Mouse (Mus musculus) T-cell, adult 2 months (primary cell): ENCODE results near the gene Nfia.

ENCODE experiments used
- DNase-seq: peaks from one replicate; pipeline ENCODE4 v3.0.0; 2022; ENCODE audit warnings: low spot score

Nfia gene

DNA sequence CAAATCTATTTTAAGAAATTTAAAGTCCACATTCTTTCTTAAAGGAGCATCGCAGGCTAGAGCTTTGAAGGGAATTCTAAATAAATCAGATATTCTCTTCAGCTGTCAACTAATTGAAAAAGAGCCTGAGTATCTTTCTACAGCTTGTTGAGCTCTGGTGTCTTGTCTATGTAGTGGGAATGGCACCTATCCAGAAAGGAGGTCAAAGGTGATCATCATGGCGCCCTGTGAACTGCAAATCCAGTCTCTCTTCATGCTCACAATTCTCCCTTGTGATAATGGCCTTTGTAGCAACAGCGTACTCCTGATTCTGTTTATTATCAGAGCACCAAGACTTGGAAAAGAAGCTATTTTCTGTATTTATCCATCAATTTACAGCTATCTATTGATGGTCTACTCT is 6.4 kb upstream of the Nfia start:
- DNase-seq = no peak

DNA sequence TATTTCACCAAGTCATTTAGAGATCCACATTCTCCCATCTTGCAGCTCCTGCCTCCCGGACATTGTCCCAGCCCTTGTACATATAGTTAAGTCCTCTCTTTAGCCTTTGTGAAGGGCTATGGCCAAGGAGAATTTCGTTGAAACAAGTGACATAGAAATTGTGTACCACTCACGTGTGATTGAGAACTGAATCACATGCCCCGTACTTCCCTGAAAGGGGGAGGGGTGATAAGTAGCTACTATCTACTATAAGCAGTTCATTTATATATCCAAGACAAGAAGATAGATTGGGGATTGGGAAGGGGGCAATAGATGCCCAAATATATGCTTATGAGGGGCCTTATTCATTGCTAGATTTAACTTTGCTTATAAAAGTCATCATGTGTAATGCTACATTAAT is 5.5 kb upstream of the Nfia start:
- no peak for DNase-seq

DNA sequence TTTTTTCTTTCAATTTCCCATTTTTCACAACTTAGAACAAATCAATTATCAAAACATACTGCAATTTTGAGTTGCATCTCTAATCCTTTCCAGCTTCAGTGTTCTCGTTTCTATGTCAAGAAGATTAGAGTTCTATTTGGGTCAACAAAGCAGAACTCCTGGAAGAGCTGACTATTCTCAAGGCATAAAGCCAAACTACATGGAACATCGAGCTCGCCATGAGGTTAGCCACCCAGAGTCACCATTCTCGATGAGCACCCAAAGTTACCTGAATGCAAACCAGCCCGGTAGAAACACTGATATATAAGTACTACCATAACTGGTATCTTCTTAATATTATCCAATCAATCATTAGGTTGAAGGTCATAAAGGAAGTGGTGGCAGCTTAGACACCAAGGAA is 5.0 kb upstream of the Nfia start:
- DNase-seq = no peak

DNA sequence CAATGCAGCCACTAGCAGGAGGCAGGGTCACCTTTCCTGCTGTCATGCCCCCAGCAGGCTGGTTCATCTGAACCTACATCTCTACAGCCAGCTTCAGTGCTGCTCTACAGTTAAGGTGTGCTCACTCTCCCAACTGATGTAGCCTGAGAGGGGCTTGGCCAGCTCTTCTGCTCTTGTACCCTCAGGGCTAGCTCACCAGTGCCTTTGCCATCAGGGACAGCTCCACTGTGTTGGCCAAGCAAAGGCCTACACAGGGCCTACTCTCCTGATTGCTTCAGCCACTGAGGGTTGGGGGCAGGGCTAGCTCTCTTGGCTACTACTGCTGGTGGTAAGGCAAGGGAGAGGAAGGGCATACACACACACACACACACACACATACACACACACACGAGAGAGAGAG is 2.7 kb upstream of the Nfia start:
- no peak for DNase-seq

DNA sequence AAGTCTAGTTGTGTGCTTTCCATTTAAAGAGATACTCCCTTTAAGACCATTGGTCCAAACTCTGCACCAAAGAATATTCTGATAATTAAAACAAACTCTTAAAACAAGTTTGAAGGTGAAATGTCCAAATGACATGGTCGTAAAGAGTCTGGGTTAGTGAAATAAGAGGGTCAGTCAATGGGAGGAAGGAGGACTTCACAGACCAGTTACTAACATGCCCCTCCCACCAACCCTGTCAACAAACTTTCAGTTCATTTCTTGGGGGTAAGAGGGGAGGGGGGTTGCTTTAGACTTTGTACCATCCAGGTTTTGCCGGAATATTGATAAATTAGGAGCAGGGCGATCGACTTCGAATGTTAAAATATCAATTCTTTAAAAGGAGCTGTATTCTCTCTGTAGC is 1.1 kb upstream of the Nfia start:
- DNase-seq = no peak

DNA sequence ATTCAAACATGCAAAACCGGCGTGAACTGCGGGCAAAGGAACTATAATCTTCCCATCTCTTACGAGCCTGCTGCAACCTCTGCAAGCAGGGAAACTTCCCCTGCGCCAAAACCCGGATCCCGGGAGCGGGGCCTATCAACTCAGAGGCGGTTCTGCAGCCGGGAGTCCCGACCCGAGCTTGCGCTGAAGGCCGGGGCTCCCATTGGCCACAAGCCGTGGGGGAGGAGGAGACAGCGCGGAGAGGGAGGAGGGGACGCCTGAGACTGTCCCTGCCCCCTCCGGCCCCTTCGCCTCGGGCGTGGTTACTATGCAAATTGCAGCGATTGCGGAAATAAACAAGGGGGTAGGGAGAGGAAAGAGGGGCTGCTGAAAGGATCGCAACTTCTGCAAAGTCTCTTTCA is 450 bp upstream of the Nfia start:
- peak; percentile 93 for DNase-seq

DNA sequence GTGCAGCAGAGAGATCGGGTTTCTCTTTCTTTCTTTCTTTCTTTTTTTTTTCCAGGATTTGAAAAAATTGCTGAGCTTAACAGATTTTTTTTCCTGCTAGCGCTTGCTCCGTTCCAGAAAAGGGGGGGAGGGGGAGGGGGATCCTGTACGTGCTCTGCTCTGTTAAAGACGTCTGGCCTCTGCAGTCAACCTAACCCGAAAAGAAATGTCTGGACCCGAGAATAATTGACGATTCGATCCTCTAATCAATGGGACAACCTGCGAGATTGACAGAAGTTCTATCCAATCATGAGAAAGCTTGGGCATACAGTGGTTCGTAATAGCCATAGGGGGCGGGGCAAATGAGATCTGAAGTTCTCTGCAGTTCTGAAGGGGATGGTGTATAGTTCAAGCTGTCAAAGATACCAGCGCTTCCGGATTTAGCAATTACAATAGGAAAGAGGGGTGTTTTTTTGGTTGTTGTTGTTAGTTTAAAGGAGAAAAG is 618 bp downstream of the Nfia start:
- peak; percentile 93 for DNase-seq

DNA sequence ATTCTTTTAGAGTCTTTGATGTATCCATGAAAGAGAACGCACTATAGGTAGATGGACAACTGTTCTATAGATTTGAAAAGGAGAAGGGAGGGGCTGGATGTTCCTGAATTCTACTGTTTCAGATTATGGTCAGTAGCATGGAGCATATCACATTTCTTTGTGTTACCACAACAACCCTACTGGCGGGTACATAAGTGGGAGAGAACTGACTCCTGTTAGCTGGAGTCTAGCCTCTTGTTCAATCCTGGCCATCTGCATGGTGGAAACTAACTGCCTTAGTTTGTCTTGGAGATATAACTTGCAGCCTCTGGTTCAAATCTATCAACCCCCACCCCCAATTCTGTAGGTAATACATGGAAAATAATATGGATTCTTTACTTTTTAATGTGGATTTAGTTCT is 1.3 kb downstream of the Nfia start:
- DNase-seq = no peak

DNA sequence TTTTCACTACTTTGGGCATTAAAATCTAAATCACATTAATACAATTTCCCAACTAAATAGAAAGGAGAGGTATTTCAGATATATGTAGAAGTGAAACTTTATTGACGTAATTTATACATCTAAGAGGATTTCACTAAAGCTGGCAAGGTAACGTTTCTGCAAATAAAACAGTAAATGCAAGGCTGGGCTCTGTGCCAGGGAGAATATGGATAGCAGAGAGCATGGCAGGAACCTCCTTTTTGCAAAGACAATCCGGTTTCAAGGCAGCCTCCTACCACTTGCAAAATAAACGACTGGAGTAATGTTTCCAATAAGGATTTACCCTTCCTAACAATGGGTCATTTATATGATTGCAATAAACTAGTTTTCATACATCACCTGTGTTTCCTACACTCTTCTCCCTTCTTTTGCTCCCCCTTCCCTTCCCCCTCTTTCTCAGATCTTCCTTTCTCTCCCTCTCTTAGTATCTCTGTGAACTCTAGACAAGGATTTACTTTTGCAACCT is 2.0 kb downstream of the Nfia start:
- DNase-seq = no peak

DNA sequence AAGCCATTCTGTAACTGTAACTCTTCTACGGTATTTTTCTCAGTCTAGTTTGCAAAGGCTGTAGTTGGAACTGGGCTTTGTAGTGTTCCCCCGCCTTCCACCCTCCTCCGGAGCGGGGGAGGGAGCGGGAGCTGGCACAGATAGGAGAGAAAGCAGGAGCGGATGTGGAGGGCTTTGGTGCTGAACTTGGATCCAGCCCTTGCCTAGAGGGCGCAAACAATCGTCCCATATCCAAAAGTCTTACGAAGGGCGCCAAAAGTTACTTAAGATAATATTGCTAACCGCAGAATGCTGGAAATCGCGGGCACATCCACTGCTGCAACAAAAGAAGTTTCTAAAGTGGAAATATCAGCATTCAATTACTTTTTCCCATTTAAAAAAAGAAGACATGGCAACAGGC is 2.5 kb downstream of the Nfia start:
- DNase-seq = peak; percentile 12

DNA sequence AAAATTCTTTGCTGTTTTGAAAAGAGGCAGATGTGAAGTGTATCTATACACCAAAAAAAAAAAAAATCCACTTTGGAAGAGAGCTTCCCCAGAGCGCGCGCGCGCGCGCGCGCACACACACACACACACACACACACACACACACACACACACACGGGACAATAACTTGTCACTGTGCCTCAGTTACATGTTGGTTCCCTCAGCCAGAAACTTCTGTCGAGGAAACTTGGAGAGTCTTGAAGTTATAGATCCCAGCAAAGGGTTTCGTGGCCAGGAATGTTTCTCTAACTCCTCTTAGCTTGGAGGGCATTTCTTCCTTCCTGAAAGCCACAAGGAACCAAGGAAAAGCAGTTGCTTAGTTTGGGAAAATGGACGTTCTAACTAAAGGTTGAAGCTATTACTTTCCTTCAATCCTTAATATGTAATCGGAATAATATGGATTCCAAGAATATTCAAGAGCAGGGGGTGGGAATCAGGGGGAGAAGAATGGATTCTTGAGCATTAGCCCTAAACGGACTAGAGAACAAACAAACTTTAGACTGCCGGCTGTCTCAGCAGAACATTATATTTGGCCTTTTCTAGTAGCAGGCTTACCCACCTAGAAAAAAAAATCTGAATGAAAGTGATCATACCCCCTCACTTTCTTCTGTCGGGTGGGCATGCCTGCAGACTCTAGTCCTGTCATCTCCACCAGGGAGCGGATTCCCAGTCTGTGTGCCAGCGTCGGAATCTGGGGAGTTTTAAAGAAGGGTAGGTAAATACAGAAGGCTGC is 3.1 kb downstream of the Nfia start:
- no peak for DNase-seq

DNA sequence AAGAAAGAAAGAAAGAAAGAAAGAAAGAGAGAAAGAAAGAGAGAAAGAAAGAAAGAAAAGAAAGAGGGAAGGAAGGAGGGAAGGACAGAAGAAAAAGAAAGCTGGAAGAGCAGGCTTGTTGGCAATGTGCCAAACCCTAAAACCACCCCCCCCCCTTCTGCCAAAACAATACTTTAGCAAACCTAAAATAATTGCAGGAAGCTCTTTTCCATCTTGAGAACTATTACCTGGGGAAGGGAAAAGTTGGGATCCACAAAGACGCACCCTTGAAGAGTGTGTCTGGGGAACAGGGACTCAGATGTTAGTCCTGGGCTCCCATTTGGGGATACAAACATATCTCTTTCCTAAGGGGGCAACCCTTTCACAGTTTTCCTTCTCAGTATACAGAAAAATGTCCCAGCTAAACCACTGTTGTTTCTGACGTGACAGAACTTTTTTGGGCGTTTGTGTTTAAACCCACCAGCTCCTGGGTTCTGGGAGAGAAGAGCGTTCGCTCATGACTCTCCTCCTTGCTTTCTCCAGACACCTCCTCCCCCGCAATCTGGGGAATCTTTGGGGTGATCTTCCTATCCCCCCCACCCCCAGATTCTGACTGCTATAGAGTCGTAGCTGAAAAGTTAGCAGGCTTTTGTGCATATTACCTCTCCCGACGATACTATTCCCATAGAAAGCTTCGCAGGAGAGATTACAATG is 4.0 kb downstream of the Nfia start:
- no peak for DNase-seq

DNA sequence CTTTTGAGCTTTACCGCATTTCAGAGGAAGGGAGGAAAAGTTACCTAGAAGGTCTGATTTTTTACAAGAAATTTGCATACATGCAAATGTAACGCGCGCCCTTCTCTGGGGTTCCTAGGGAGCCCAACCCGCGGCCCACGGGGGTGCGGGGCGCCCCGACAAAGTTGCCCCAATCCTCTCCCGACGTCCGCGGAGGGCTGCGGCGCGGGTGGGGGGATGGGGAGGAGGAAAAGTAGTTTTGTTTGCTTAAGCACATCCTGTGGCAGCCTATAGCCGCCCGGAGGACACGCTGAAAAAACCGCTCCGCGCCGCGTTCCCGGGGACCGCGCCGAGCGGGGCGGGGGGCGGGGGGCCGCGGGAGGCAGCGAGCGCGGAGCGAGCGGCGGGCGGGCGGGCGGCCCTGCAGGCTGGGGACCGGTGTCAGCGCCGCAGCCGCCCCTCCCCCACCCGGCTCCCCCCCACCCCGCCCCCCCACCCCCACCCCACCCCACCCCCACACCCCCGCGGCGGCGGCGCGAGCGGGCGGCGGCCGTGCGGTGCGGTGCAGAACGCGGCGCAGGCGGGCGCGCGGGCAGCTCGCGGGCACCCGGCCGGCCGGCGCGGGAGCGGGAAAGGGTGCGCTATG is 4.7 kb downstream of the Nfia start:
- peak; percentile 25 for DNase-seq

DNA sequence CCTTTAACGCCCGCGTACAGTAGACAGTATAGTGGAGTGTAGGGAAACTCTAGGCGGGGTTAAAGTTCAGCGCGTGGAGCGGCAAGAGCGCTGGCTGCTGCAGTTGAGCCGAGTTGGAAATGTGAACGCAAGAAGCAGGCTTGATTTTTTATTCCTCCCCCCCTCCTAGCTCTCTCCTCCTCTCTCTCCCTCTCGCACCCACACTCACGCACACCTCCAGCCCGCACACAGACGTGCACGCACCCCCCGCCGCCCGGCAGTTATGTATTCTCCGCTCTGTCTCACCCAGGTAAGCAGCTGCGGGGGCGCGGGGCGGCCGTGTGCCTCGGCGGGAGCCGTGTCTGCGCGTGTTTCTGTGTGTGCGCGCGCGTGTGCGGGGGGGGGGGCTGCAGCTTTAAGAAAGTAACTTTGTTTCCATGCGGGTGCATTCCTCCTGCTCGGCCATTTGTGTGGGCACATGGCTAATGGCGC is 5.2 kb downstream of the Nfia start, which contains the start of gene E130114P18Rik:
E130114P18Rik (minus strand) TSS at position 373 of the 471 bp plus-strand sequence.
- peak; percentile 40 for DNase-seq

DNA sequence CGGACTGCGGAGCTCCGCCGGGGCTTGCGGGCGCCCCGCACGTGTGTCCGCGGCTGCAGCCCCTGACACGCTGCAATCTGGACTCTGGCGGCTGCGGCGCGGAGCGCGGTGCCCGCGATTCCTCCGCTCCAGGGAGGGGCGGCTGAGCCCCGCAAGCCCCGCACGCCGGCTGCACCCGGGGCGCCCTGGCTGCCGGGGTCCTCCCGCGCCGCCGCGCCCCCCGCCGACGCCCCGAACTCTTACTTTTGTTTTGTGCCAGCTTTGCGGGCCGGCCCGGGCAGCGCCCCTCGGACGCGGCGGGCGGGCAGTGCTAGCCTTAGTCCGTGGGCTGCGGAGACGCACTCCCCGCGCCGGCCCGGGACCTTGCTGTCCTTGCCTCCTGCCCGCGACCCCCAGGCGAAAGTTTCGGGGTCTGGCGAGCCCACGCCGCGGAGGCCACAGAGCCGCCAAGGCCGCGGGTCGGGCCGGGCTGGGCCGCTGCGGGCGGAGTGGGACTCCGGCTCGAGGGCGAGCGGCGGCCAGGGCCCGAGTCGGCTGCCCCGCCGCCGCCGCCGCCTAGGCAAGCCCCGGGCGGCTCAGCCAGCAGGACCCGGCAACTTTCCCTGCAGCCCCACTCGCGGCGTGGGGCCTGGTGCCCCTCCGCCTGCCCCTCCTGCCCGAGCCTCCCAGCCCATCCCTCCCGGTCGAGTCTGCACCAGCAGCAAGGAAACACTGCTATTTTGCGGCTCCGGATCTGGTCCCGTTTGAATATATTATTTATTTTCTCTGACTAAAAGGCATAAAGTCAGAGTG is 5.9 kb downstream of the Nfia start:
- DNase-seq = no peak

DNA sequence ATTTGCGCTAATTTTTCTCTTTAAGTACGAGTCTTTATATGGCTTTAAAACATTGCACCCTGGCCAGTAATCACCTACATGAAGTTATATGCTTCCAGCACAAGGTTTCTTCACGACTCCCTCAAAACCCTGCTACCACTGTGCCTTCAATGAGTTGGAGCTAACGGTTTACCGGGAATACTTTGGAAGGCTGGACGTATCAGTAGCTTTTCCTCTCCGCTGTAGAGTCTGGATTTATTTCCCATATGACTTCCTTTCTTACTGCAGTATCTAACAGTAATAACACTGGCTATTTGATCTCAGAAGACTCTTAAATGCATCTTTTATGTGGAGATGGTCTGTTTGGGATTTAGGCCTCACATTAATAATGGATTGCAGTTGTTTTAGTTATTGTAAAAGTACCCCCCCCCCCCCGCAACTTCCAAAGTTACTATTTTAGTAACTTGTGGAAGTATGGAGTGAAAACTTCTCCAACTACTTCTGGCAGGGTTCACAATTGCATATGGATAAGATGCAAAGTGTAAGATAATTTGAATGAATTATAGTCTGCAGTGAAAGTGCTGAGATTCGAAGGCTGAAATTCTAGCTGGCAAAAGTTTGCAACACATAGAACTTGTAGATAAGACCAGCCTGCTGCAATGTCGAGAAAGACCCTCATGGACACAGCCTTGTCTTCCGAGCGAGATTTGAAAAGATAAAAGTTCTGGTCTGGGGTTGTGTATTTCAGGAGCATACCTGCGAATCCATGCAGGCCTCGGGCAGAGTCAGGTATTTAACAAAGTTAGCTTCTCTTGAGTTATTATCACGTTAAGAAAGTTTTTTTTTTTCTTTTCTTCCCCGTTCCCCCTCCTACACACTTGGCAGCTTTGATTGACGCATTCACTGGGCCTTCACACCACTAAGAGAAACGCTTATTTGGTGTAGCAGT is 6.7 kb downstream of the Nfia start:
- DNase-seq = no peak

DNA sequence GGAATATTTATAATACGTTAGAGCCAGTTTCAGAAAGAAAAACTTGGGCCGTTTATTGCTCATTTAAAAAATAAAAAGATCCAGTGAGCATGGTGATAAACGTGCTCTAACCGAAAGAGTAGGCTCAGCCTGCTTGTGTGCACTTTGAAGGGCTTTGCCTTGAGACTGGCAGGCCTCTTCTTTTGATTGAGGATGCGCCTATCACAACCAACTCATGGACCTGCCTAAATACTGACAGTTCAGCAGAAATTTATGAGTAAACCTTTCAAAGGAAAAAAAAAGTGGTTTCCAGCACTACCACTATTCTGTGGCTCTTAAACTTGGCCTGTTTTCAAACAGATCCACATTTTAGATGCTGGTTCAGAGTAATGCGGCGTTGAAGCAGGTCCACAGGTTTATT is 7.5 kb downstream of the Nfia start:
- DNase-seq = no peak

DNA sequence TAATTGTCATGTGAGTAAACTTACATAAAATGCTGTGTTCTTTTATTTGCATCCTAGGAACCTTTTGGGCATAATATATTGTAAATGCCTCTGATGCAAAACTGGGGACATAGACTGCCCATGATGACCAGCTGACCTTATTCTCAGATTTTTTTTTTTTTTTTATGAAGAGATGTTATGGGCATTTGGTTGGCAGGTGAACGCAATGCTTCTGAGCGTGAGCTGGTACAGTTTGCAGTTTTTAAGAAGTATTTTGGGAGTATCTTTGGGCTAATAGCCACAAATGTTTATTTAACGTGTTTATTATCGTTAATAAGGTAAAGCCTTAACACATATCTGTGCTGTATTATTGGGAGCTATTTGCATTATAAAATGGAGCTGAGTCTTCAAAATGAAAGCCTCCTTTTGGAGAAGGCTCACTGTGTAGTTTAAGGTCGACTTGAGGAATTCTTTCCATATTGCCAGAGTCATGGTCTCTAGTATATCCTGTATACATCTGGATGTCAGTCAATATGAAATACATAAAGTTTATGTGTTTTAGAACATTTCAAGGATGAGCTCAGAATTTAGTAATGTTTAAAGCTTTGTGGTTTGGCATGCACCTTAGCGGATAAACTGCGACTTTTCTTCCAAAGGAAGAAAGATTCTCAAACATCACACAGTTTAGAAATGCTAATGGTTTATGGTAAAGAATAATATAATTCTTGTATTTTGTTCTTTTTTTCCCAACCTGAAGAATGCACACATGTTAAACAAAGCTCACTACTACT is 8.3 kb downstream of the Nfia start:
- no peak for DNase-seq

DNA sequence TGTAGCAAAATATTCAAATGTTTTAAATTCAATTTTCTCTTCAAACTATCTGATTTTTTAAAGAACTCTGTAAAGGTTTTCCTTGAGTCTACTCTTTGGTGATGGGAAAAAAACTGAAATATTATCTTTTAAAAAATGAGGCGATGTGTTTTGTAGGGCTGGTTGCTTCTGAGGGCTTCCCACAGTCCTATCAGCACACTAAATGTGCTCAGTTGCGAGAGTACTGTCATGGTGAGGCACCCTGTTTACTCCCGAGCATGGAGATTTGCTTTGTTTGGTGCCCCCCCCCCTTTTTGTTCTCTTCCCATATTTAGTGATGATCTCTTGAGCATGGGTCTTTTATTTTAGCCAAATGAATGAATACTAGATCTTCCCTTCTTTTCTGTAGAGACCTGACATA is 9.5 kb downstream of the Nfia start:
- no peak for DNase-seq

DNA sequence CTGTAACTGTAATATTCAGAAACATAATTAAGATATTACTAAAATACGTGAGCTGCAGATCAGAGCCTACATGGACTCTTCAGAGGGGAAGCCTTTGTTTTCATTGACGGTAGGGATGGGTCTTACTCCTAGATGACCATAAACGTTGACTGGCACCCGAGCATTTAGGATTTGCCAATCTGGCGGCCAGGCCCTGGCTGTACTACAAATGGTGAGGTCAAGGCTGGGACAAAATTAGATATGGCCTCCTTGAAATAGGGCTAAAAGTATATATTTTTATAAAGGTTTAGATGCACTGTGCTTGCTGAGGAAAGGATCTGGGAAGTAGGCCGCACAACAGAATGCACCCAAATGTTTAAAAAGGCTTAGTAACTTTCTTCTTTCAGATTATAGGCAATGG is 10.0 kb downstream of the Nfia start:
- DNase-seq = no peak
